Comparison of ENCODE assay signal across 8 mouse cellular contexts in the genomic region with DNA sequence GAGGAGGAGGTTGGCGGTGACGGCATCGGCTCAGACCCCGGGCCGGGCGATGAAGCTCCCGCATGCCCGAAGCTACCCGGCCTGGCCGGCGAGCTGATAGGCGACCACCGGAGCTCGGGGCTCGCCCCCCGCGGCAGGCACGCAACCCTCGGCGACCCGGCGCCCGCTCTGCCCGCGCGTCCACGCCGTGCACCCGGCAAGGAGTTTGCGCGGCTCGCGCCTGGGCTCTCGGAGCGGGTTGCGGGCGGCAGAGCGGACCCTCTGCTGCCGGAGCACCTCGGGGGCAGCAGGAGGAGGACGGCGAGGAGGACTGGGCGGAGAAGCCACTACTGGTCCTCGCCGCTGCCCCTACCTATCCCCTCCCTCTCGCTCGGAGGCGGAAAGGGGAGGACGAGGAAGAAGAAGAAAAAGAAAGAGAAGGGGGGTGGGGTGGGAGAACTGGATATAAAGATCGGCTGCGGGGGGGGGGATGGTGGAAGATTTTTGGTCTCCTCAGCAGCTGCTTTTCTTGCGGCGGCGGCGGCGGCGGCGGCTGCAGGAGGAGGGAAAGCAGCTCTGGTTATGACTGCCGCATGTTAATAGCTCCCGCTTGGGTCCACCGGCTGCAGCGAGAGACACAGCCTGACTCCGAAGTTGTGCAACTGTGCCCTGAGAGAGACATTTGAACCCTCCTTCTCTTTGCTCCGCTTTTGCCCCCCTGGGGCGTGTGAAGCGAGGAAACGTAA. TPM values are rescaled to one million over a fixed set of nuclear protein-coding genes. Genes with fewer than 3 reads are reported as not detected.
DNase-seq lines count a peak whose midpoint lies in the region; ATAC-seq and TF ChIP-seq lines count a peak whose summit lies in the region.

No protein-coding gene starts in this region.

- no peaks in the 10 kb centered on the region for H3K9me3 ChIP-seq in forebrain, postnatal 0 days (ENCODE audit: low read length)
- H3K9me3 ChIP-seq in lung, postnatal 0 days (ENCODE audit: low read length) = no peaks in the 10 kb centered on the region

- H3K4me1 ChIP-seq in cerebellum, adult 2 months (ENCODE audit: control insufficient read depth, insufficient read depth, low read length) = no peaks in the 10 kb centered on the region; the same call in 1 of the 2 replicates
- H3K4me1 ChIP-seq in forebrain, postnatal 0 days (ENCODE audit: insufficient read depth) = peaks cover 15% of the 10 kb centered on the region
- H3K4me1 ChIP-seq in lung, postnatal 0 days (ENCODE audit: insufficient read depth, low read depth, low read length) = peaks cover 4% of the 10 kb centered on the region; the same call in 1 of the 2 replicates

- under 1% methylated on average over 64 of the region's 67 CpGs for WGBS in cerebellum, adult 2 months
- WGBS in forebrain, postnatal 0 days = under 1% methylated on average over 57 of the region's 67 CpGs
- under 1% methylated on average over 60 of the region's 67 CpGs for WGBS in lung, postnatal 0 days

- no peaks in the 10 kb centered on the region for H3K27me3 ChIP-seq in cerebellum, adult 2 months (ENCODE audit: control insufficient read depth, insufficient read depth, low read length)
- H3K27me3 ChIP-seq in forebrain, postnatal 0 days (ENCODE audit: insufficient read depth, low read length) = no peaks in the 10 kb centered on the region
- H3K27me3 ChIP-seq in lung, postnatal 0 days (replicated peaks; ENCODE audit: insufficient read depth, low read length) = 0 out of 2 replicates have a peak, but pooled peaks cover 8% of the 10 kb centered on the region

- no peak for TF ChIP-seq POLR2A in cerebellum, adult 2 months (IDR thresholded peaks at IDR 0.05; ENCODE audit: borderline replicate concordance, insufficient read depth, low read length)

- peak; percentile 4 for DNase-seq in WW6 (ENCODE audit: low read depth, low spot score)
- peak; percentile 68 to 73 for DNase-seq in cerebellum, adult 2 months
- DNase-seq in forebrain, postnatal 0 days = peak; percentile 81
- peak; percentile 55 to 61 for DNase-seq in layer of hippocampus, postnatal 25 days (ENCODE audit: extremely low spot score in 1 of 2, low spot score in 1 of 2)
- peak; percentile 69 for DNase-seq in lung, postnatal 0 days (ENCODE audit: low spot score)
- peak; percentile 73 for DNase-seq in retina, embryonic 14.5 days (ENCODE audit: low spot score)
- DNase-seq in thymus, postnatal 14 days = no peak

- TF ChIP-seq CTCF in cerebellum, adult 2 months (IDR thresholded peaks at IDR 0.05; ENCODE audit: borderline replicate concordance, insufficient read depth, low read depth, low read length) = no peak
- TF ChIP-seq CTCF in forebrain, postnatal 0 days (IDR thresholded peaks at IDR 0.05; ENCODE audit: low read depth) = no peak
- no peak for TF ChIP-seq CTCF in lung, postnatal 0 days (IDR thresholded peaks at IDR 0.05)

- H3K4me2 ChIP-seq in forebrain, postnatal 0 days (ENCODE audit: low read depth) = peak overlapping the region; percentile 66
- H3K4me2 ChIP-seq in lung, postnatal 0 days (replicated peaks; ENCODE audit: low read depth, low read length) = peak overlapping the region; percentile 81

- no peak for TF ChIP-seq EP300 in lung, postnatal 0 days (IDR thresholded peaks at IDR 0.05)

- ATAC-seq in forebrain, postnatal 0 days = peak; percentile 32
- peak; percentile 18 to 23; a peak in 3 of 4 replicates for ATAC-seq in hematopoietic stem cell, adult 5-6 weeks (replicated peaks in 1 of 2; ENCODE audit: insufficient read depth in 1 of 2, low FRiP score in 2 of 2, low TSS enrichment in 1 of 2, low read depth in 1 of 2, poor library complexity in 2 of 2, severe bottlenecking in 2 of 2)
- ATAC-seq in lung, postnatal 0 days = peak; percentile 8

- peak overlapping the region; percentile 80 for H3K4me3 ChIP-seq in cerebellum, adult 2 months (replicated peaks; ENCODE audit: insufficient read depth, low read depth, low read length)
- H3K4me3 ChIP-seq in forebrain, postnatal 0 days (ENCODE audit: low read depth, low read length) = peak overlapping the region; percentile 89
- peak overlapping the region; percentile 63 for H3K4me3 ChIP-seq in lung, postnatal 0 days (ENCODE audit: low read depth, low read length)

- peak overlapping the region; percentile 82 for H3K27ac ChIP-seq in cerebellum, adult 2 months (ENCODE audit: insufficient read depth, low read length)
- peak overlapping the region; percentile 98 for H3K27ac ChIP-seq in forebrain, postnatal 0 days (ENCODE audit: low read depth, low read length)
- H3K27ac ChIP-seq in lung, postnatal 0 days (ENCODE audit: low read length) = peak overlapping the region; percentile 51

- no peaks in the 10 kb centered on the region for H3K36me3 ChIP-seq in forebrain, postnatal 0 days (ENCODE audit: insufficient read depth)
- no peaks in the 10 kb centered on the region for H3K36me3 ChIP-seq in lung, postnatal 0 days (ENCODE audit: insufficient read depth, low read length)

- peak overlapping the region; percentile 96 for H3K9ac ChIP-seq in forebrain, postnatal 0 days
- H3K9ac ChIP-seq in lung, postnatal 0 days (replicated peaks; ENCODE audit: low read depth) = peak overlapping the region; percentile 43

RNA-seq across cellular contexts. Expression of gene Adgrl3, which starts 0.5 kb away (rescaled TPM):
- polyA plus RNA-seq in cerebellum, adult 2 months (2012; rRNA removed) = 57.0 and 59.3 TPM in 2 replicates
- 127 and 174 TPM in 2 replicates for total RNA-seq in forebrain, postnatal 0 days (2014; rRNA removed)
- polyA plus RNA-seq in forebrain, postnatal 0 days (2015; fragmentation: Nextera tagmentation; extraction: Ambion mirVana) = 22.5 and 39.2 TPM in 2 replicates
- not detected in 2 replicates for total RNA-seq in hematopoietic stem cell, adult 5-6 weeks (2017)
- total RNA-seq in layer of hippocampus, postnatal 25 days (2021) = 100 to 1,000 TPM; 156 to 185 TPM
- 13.5 and 17.2 TPM in 2 replicates for polyA plus RNA-seq in lung, postnatal 0 days (2015; fragmentation: Nextera tagmentation; extraction: Ambion mirVana)

Comparison
In these comparisons a context has a peak if more than half of its experiments do, and no peak if none do; other contexts are left out.
1. RNA of gene Adgrl3, which starts 0.5 kb away (total RNA-seq): 156 to 185 TPM in layer of hippocampus, postnatal 25 days and 127 to 174 TPM in forebrain, postnatal 0 days; not detected in hematopoietic stem cell, adult 5-6 weeks; every median in the first group is over 100 times any median in the second.
2. Peak in every context shown above with its lines, with median percentiles within 50 percentile points of each other: H3K27ac ChIP-seq, H3K4me3 ChIP-seq and ATAC-seq.